Mouse (Mus musculus): Measurements from ENCODE around the gene Ppcdc.

The Ppcdc gene

GRCm38 (mm10) chr9:57439522-57440295 is at the start of gene Ppcdc:
Ppcdc (minus strand) TSS chr9:57440124.
- peak; percentile 96 for DNase-seq

- DNase-seq: no peak
These were observed 47.9 kb upstream of the Ppcdc start for GRCm38 (mm10) chr9:57487807-57488206.

- DNase-seq: peak; percentile 84
These were observed 45.9 kb upstream of the Ppcdc start for GRCm38 (mm10) chr9:57485774-57486173.

GRCm38 (mm10) chr9:57468914-57469313 is 29.0 kb upstream of the Ppcdc start:
- no peak for DNase-seq

- peak; percentile 95 for DNase-seq
These were observed 28.1 kb upstream of the Ppcdc start, which contains the start of gene Scamp5 for GRCm38 (mm10) chr9:57467896-57468549. Scamp5 (minus strand) TSS chr9:57468060.

- peak; percentile 44 for DNase-seq
These were observed 27.4 kb upstream of the Ppcdc start for GRCm38 (mm10) chr9:57467271-57467771.

- DNase-seq: no peak
These were observed 26.2 kb upstream of the Ppcdc start for GRCm38 (mm10) chr9:57466101-57466500.

GRCm38 (mm10) chr9:57462866-57463265 is 22.9 kb upstream of the Ppcdc start:
- DNase-seq: no peak

GRCm38 (mm10) chr9:57459707-57460106 is 19.8 kb upstream of the Ppcdc start:
- no peak for DNase-seq

- DNase-seq: no peak
These were observed 13.6 kb upstream of the Ppcdc start for GRCm38 (mm10) chr9:57453516-57453915.

- no peak for DNase-seq
These were observed 12.9 kb upstream of the Ppcdc start for GRCm38 (mm10) chr9:57452624-57453462.

GRCm38 (mm10) chr9:57449715-57450114 is 9.8 kb upstream of the Ppcdc start:
- no peak for DNase-seq

- no peak for DNase-seq
These were observed 696 bp upstream of the Ppcdc start for GRCm38 (mm10) chr9:57440620-57441019.

- peak; percentile 27 for DNase-seq
These were observed 841 bp downstream of the Ppcdc start for GRCm38 (mm10) chr9:57439083-57439482.

- no peak for DNase-seq
These were observed 1.9 kb downstream of the Ppcdc start for GRCm38 (mm10) chr9:57437896-57438614.

- DNase-seq: no peak
These were observed 3.8 kb downstream of the Ppcdc start for GRCm38 (mm10) chr9:57436166-57436565.

- no peak for DNase-seq
These were observed 5.3 kb downstream of the Ppcdc start for GRCm38 (mm10) chr9:57434405-57435165.

GRCm38 (mm10) chr9:57433097-57434032 is 6.6 kb downstream of the Ppcdc start:
- DNase-seq: peak; percentile 86

- no peak for DNase-seq
These were observed 7.4 kb downstream of the Ppcdc start for GRCm38 (mm10) chr9:57432480-57432879.

- peak; percentile 47 for DNase-seq
These were observed 8.7 kb downstream of the Ppcdc start for GRCm38 (mm10) chr9:57431202-57431601.

Data from kidney, postnatal 14 days (tissue).